Mouse (Mus musculus): ENCODE data around the gene Htr1d.

DNA sequence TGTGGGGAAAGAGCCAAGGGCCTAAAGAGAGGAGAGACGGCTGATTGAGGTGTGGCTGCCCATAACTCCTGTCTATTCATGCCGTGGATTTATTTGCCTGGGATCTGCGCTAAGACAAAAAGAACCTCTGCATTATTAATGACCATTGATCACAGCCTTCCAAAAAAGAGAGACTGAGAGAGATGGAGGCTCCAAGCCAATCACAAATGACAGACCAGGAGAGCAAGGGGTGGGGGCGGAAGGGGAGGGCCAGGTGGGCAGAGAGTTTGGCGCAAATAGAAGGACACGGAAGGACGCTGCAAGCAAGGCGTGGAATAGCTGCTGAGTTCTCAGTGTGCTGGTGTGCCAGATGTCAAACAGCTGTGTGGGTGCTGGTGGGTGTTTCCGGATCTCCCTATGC lies at the start of gene Htr1d:
- TF ChIP-seq CTCF (IDR thresholded peaks at IDR 0.05; ENCODE audit: low read depth): no peak
- TF ChIP-seq EP300 (IDR thresholded peaks at IDR 0.05; ENCODE audit: low read depth): no peak
